Mouse (Mus musculus) kidney, adult 8-10 months (tissue): Measurements from ENCODE around the gene Gpr119.
A peak's percentile ranks its signal among the peaks of the same experiment; 100 is the strongest.

ENCODE experiments used
- DNase-seq, 2 experiments: peaks; one replicate each; pipeline ENCODE4 v3.0.0; 2022

Gpr119 gene

GRCm38 (mm10) chrX:48674171-48674570 lies at the start of gene Gpr119:
Gene Gpr119 (minus strand): TSS chrX:48674478.
- no peak for DNase-seq

GRCm38 (mm10) chrX:48712846-48713245 lies 38.6 kb upstream of the Gpr119 start:
- DNase-seq = no peak

- no peak for DNase-seq
Measured at GRCm38 (mm10) chrX:48709701-48710100, 35.4 kb upstream of the Gpr119 start.

- peak; percentile 86 to 89 for DNase-seq
Measured at GRCm38 (mm10) chrX:48694864-48695371, 20.6 kb upstream of the Gpr119 start, which contains the start of gene Rbmx2. Gene Rbmx2 (plus strand): TSS chrX:48695004.

GRCm38 (mm10) chrX:48694460-48694859 lies 20.2 kb upstream of the Gpr119 start:
- DNase-seq = no peak

- no peak for DNase-seq
Measured at GRCm38 (mm10) chrX:48683857-48684256, 9.6 kb upstream of the Gpr119 start.

GRCm38 (mm10) chrX:48683451-48683850 lies 9.2 kb upstream of the Gpr119 start:
- DNase-seq = peak; percentile 13 to 44

- no peak for DNase-seq
Measured at GRCm38 (mm10) chrX:48671714-48672113, 2.6 kb downstream of the Gpr119 start.

- no peak for DNase-seq
Measured at GRCm38 (mm10) chrX:48669588-48669987, 4.7 kb downstream of the Gpr119 start.

- no peak for DNase-seq
Measured at GRCm38 (mm10) chrX:48666807-48667206, 7.5 kb downstream of the Gpr119 start.

GRCm38 (mm10) chrX:48644122-48644521 lies 30.2 kb downstream of the Gpr119 start:
- DNase-seq = peak; percentile 23 to 42

- no peak for DNase-seq
Measured at GRCm38 (mm10) chrX:48637032-48637431, 37.2 kb downstream of the Gpr119 start.

GRCm38 (mm10) chrX:48624054-48624420 lies 50.2 kb downstream of the Gpr119 start:
- no peak for DNase-seq

- peak; percentile 83 to 85 for DNase-seq
Measured at GRCm38 (mm10) chrX:48623379-48624053, 50.8 kb downstream of the Gpr119 start, which contains the start of gene Slc25a14. Gene Slc25a14 (plus strand): TSS chrX:48623413.

GRCm38 (mm10) chrX:48623049-48623378 lies 51.3 kb downstream of the Gpr119 start:
- DNase-seq = no peak
